Mouse (Mus musculus) ES-Bruce4 (cell line): Measurements from ENCODE around the gene Eif2ak4.

Experiments used
- CTCF ChIP-seq: IDR thresholded peaks from one replicate; pipeline ENCODE4 v1.8.1; 2011; ENCODE audit warnings: low read depth, low read length
- POLR2A ChIP-seq: IDR thresholded peaks from one replicate; pipeline ENCODE4 v1.8.1; 2011; ENCODE audit warnings: low read length; ENCODE audit not compliant: insufficient read depth

GRCm38 (mm10) chr2:118421951-118422350, 33.5 kb downstream of the Eif2ak4 start:
- no peak for TF ChIP-seq CTCF
- TF ChIP-seq POLR2A = no peak
